In the genomic region with DNA sequence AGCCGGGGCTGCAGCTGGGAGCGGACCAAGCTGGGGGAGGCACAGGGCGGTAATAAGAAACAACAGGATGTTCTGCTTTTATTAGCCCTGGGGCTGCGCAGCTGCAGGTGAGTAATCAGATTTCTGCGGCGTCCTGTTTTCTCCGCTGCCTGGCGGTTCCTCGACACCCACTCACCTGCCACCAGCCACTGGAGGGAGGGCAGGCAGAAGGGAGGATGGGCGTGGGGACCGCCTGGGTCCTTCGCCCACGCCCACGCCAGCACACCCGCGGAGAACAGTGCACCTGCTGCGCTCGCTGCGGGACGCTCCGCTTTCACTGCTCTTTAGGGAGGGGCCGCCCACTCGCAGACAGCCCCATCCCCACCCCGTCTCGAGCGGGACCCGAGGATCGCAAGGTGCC, we compare ENCODE assay signal across 8 mouse cellular contexts. TPM values are rescaled to one million over a fixed set of nuclear protein-coding genes. Genes with fewer than 3 reads are reported as not detected.
DNase-seq lines count a peak whose midpoint lies in the region; ATAC-seq and TF ChIP-seq lines count a peak whose summit lies in the region.

No protein-coding gene starts in this region.

- 7% methylated on average over 28 of the region's 28 CpGs for WGBS in liver, embryonic 11.5 days
- 4% methylated on average over 28 of the region's 28 CpGs for WGBS in embryonic facial prominence, embryonic 11.5 days
- WGBS in hindbrain, postnatal 0 days: 6% methylated on average over 28 of the region's 28 CpGs

- no peak overlapping the region for H3K27ac ChIP-seq in liver, embryonic 11.5 days (ENCODE audit: low read depth, low read length)
- H3K27ac ChIP-seq in embryonic facial prominence, embryonic 11.5 days (replicated peaks; ENCODE audit: low read depth, low read length): no peak overlapping the region
- no peak overlapping the region for H3K27ac ChIP-seq in hindbrain, postnatal 0 days

- ATAC-seq in liver, embryonic 11.5 days (replicated peaks; ENCODE audit: low FRiP score): no peak
- ATAC-seq in embryonic facial prominence, embryonic 11.5 days (replicated peaks; ENCODE audit: insufficient number of reproducible peaks, low FRiP score, low TSS enrichment, low read depth): no peak; the same call in 1 of the 2 replicates
- no peak for ATAC-seq in hindbrain, postnatal 0 days
- peak; percentile 35; the same call in 1 of the 2 replicates for ATAC-seq in megakaryocyte, adult 5-6 weeks (ENCODE audit: poor library complexity, severe bottlenecking)

- no peak for TF ChIP-seq CTCF in hindbrain, postnatal 0 days (IDR thresholded peaks at IDR 0.05; ENCODE audit: low read depth)

- H3K4me2 ChIP-seq in liver, embryonic 11.5 days: peak overlapping the region; percentile 33; the same call in 1 of the 2 replicates
- H3K4me2 ChIP-seq in embryonic facial prominence, embryonic 11.5 days (ENCODE audit: low read depth, low read length): peak overlapping the region; percentile 29
- peak overlapping the region; percentile 56 for H3K4me2 ChIP-seq in hindbrain, postnatal 0 days (ENCODE audit: low read depth, low read length)

- H3K4me3 ChIP-seq in liver, embryonic 11.5 days (ENCODE audit: low read depth, low read length): 0 out of 2 replicates have a peak overlapping the region, but pooled peaks have one; percentile 5
- H3K4me3 ChIP-seq in embryonic facial prominence, embryonic 11.5 days (ENCODE audit: low read depth, low read length): 0 out of 2 replicates have a peak overlapping the region, but pooled peaks have one; percentile 9
- H3K4me3 ChIP-seq in hindbrain, postnatal 0 days (ENCODE audit: low read length): peak overlapping the region; percentile 29

- H3K36me3 ChIP-seq in liver, embryonic 11.5 days (ENCODE audit: control insufficient read depth, insufficient read depth, low read length): no peaks in the 10 kb centered on the region
- H3K36me3 ChIP-seq in embryonic facial prominence, embryonic 11.5 days (replicated peaks; ENCODE audit: control insufficient read depth, insufficient read depth, low read depth, low read length): no peaks in the 10 kb centered on the region
- H3K36me3 ChIP-seq in hindbrain, postnatal 0 days (ENCODE audit: insufficient read depth, low read length): no peaks in the 10 kb centered on the region

- H3K9ac ChIP-seq in liver, embryonic 11.5 days (ENCODE audit: low read depth, low read length): no peak overlapping the region
- H3K9ac ChIP-seq in embryonic facial prominence, embryonic 11.5 days (replicated peaks; ENCODE audit: low read length): no peak overlapping the region
- peak overlapping the region; percentile 39; the same call in 1 of the 2 replicates for H3K9ac ChIP-seq in hindbrain, postnatal 0 days (replicated peaks; ENCODE audit: low read length)

- no peak for DNase-seq in liver, embryonic 11.5 days (ENCODE audit: low spot score)
- DNase-seq in liver: no peak
- peak; percentile 41 for DNase-seq in embryonic facial prominence, embryonic 11.5 days (ENCODE audit: low spot score)
- no peak for DNase-seq in hindbrain, postnatal 0 days (ENCODE audit: low spot score)
- peak; percentile 64 to 76 for DNase-seq in spleen, postnatal 4 days (ENCODE audit: low spot score in 2 of 2)
- DNase-seq in urinary bladder, adult 2 months (ENCODE audit: low spot score): no peak
- DNase-seq in urinary bladder, postnatal 4 days (ENCODE audit: low spot score in 2 of 2): no peak

- H3K9me3 ChIP-seq in liver, embryonic 11.5 days (ENCODE audit: control insufficient read depth, low read length): no peaks in the 10 kb centered on the region
- H3K9me3 ChIP-seq in embryonic facial prominence, embryonic 11.5 days (replicated peaks; ENCODE audit: control insufficient read depth, low read length): no peaks in the 10 kb centered on the region
- no peaks in the 10 kb centered on the region for H3K9me3 ChIP-seq in hindbrain, postnatal 0 days (ENCODE audit: low read length)

- H3K27me3 ChIP-seq in liver, embryonic 11.5 days (replicated peaks; ENCODE audit: control insufficient read depth, insufficient read depth, low read length): peaks cover 38% of the 10 kb centered on the region
- H3K27me3 ChIP-seq in embryonic facial prominence, embryonic 11.5 days (ENCODE audit: control insufficient read depth, insufficient read depth, low read length): peaks cover 16% of the 10 kb centered on the region
- no peaks in the 10 kb centered on the region for H3K27me3 ChIP-seq in hindbrain, postnatal 0 days (ENCODE audit: insufficient read depth, low read length)

- H3K4me1 ChIP-seq in liver, embryonic 11.5 days (replicated peaks; ENCODE audit: control insufficient read depth, insufficient read depth, low read length): peaks cover 6% of the 10 kb centered on the region; the same call in 1 of the 2 replicates
- peaks cover 5% of the 10 kb centered on the region for H3K4me1 ChIP-seq in embryonic facial prominence, embryonic 11.5 days (ENCODE audit: control insufficient read depth, insufficient read depth, low read length)
- peaks cover 6% of the 10 kb centered on the region; the same call in 1 of the 2 replicates for H3K4me1 ChIP-seq in hindbrain, postnatal 0 days (ENCODE audit: insufficient read depth, low read length)

RNA-seq across cellular contexts. Expression of gene Rpl11, which starts 28.5 kb away (rescaled TPM):
- polyA plus RNA-seq in liver, embryonic 11.5 days (2014; fragmentation: Nextera tagmentation; extraction: Ambion mirVana): 567 and 611 TPM in 2 replicates
- polyA plus RNA-seq in embryonic facial prominence, embryonic 11.5 days (2014; fragmentation: Nextera tagmentation; extraction: Ambion mirVana): 410 and 431 TPM in 2 replicates
- 765 and 914 TPM in 2 replicates for total RNA-seq in hindbrain, postnatal 0 days (2014; rRNA removed)
- polyA plus RNA-seq in hindbrain, postnatal 0 days (2015; fragmentation: Nextera tagmentation; extraction: Ambion mirVana): 297 and 312 TPM in 2 replicates
- 1,014 and 1,023 TPM in 2 replicates for total RNA-seq in megakaryocyte, adult 5-6 weeks (2015)
- total RNA-seq in megakaryocyte, adult 5-6 weeks (2017): 540 and 557 TPM in 2 replicates
- polyA plus RNA-seq in urinary bladder, adult 2 months (2012; rRNA removed): 979 and 1,127 TPM in 2 replicates

Comparison
In these comparisons a context has a peak if more than half of its experiments do, and no peak if none do; other contexts are left out.
1. DNase-seq: peak in embryonic facial prominence, embryonic 11.5 days (single experiment) and spleen, postnatal 4 days (2 of 2); none in liver, embryonic 11.5 days (single experiment), liver (single experiment), hindbrain, postnatal 0 days (single experiment), urinary bladder, adult 2 months (single experiment) and urinary bladder, postnatal 4 days (0 of 2).
2. Peak in every context shown above with its lines, with median percentiles within 50 percentile points of each other: H3K4me2 ChIP-seq and H3K4me3 ChIP-seq.